Mouse (Mus musculus) liver, embryonic 15.5 days (tissue): ENCODE measurements around the gene Ppp2ca. TPM values are rescaled to one million over a fixed set of nuclear protein-coding genes. Genes with fewer than 3 reads are reported as not detected.

Source experiments
- ATAC-seq: fragments of 200-750 bp; cut with Nextera tagmentation; 2 replicates; pipeline ENCODE4 v1.8.0; 2017; ENCODE audit warnings: moderate number of reproducible peaks, mild to moderate bottlenecking, moderate library complexity; ENCODE audit not compliant: insufficient read depth
- H3K27ac ChIP-seq: fragments of 300-500 bp; sonication (generic); replicated peaks from 2 replicates; pipeline ENCODE4 v1.5.1; 2015; ENCODE audit warnings: mild to moderate bottlenecking, inconsistent platforms
- H3K27me3 ChIP-seq: fragments of 300-500 bp; sonication (generic); 2 replicates; pipeline ENCODE4 v1.6.1; 2015; ENCODE audit warnings: mild to moderate bottlenecking, inconsistent platforms
- H3K36me3 ChIP-seq: fragments of 300-500 bp; sonication (generic); replicated peaks from 2 replicates; pipeline ENCODE4 v1.6.1; 2015; ENCODE audit warnings: moderate library complexity, mild to moderate bottlenecking, inconsistent platforms
- H3K4me1 ChIP-seq: fragments of 300-500 bp; sonication (generic); replicated peaks from 2 replicates; pipeline ENCODE4 v1.6.1; 2015; ENCODE audit warnings: inconsistent platforms
- H3K4me2 ChIP-seq: fragments of 300-500 bp; sonication (generic); 2 replicates; pipeline ENCODE4 v1.6.1; 2015; ENCODE audit warnings: moderate library complexity, mild to moderate bottlenecking, inconsistent platforms
- H3K4me3 ChIP-seq: fragments of 300-500 bp; sonication (generic); replicated peaks from 2 replicates; pipeline ENCODE4 v1.5.1; 2015; ENCODE audit warnings: mild to moderate bottlenecking, inconsistent platforms
- H3K9ac ChIP-seq: fragments of 300-500 bp; sonication (generic); 2 replicates; pipeline ENCODE4 v1.6.1; 2015; ENCODE audit warnings: moderate library complexity, mild to moderate bottlenecking, inconsistent platforms
- H3K9me3 ChIP-seq: fragments of 300-500 bp; sonication (generic); replicated peaks from 2 replicates; pipeline ENCODE4 v1.6.1; 2016; ENCODE audit warnings: inconsistent platforms
- WGBS: fragments of 180-500 bp; shearing (Covaris S2); methylation state at CpG from one replicate; pipeline ENCODE4 v1.1.7; 2015; ENCODE audit warnings: mixed read lengths; ENCODE audit not compliant: insufficient replicate concordance; 5-methylcytosine and 5-hydroxymethylcytosine counted together
- polyA plus RNA-seq: library from polyadenylated mRNA; unstranded; fragments of >200 nt; fragmentation: Nextera tagmentation; extraction: Ambion mirVana; gene quantifications from 2 replicates; pipeline ENCODE4 v1.2.1, GENCODE M21; 2015

The Ppp2ca gene
- 31.4 and 31.6 TPM in 2 replicates for polyA plus RNA-seq

DNA sequence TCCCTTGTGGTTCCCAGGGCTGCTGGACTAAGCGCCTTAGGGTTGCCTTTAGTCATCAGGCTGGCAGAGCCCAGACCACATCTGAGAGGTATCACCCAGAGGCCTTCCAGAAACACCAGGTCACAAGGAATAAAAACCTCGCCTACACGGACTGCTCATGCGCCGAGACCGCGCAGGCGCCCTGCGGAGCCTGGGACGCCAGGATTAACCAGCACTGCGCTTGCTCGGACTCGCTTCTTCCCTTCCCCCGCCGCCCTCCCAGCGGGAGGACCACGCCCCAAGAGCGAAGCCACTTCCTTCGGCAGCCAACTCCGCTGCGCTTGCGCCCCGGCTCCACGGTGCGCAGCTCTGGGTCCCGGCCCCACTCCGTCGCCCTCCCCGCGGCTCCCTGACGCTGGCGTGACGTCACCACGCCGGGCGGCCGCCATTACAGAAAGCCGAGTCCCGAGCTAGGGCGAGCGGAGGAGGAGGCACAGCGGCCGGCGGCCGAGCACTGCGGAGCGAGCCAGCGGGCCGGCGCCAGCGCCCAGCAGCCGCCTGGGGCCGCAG, at the start of gene Ppp2ca:
Ppp2ca (plus strand) TSS at position 284 of the 549 bp plus-strand sequence.
- peaks cover 53% of the 10 kb centered on the region for H3K4me1 ChIP-seq
- WGBS, result under 1% methylated on average over 53 of the region's 53 CpGs
- peak; percentile 96 for ATAC-seq

DNA sequence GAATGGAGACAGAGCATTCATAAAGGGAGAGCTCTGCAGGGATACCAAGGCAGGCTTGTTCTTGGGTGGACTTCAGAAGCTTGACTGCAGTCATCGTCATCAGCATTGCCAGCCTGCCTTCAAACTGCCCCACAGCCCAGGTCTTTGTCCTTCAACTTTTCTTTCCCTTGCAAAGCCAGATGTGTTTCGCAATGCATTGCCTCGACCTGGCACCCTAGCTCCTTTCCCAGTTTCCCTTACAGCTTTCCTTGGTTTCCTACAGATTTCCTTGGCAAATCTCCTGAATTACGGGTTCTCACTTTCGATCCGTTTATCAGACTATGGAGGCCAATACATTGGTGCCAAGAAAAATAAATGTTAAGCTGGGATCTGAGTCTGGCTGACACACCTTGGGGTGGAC, 45.1 kb upstream of the Ppp2ca start:
- 61% methylated on average over 6 of the region's 6 CpGs for WGBS
- no peaks in the 10 kb centered on the region for H3K9me3 ChIP-seq

More for the DNA sequence above, at the start of gene Ppp2ca:
- peaks cover 2% of the 10 kb centered on the region; the same call in 1 of the 2 replicates for H3K27me3 ChIP-seq
- H3K36me3 ChIP-seq, result peaks cover 7% of the 10 kb centered on the region
- peak within 1 kb of the TSS; percentile 83 for H3K4me3 ChIP-seq
- H3K27ac ChIP-seq, result peak within 1 kb of the TSS; percentile 100
- no peaks in the 10 kb centered on the region for H3K9me3 ChIP-seq
- peak within 1 kb of the TSS; percentile 98 for H3K9ac ChIP-seq
- H3K4me2 ChIP-seq, result peak within 1 kb of the TSS; percentile 96

DNA sequence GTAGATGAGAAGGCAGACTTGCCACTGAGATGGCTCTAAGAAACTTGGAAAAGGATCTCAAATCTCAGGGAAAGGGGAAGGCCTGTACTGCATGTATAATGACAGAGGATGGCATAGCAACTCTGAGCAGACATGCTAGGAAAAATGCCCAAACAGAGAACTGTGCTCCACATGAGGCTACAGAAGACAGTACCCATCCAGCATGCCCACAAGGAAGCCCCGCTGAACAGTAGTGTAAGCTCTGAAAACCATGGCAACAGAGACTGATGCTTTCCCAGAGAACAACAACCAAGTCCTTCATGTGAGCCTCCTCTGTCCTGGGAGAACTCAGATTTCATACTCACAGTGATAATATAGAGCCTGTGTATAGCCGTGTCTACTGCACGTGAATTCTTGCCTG, 43.8 kb upstream of the Ppp2ca start:
- Histone ChIP-seq H3K4me3 (no peak overlapping the region), H3K4me2 (no peak overlapping the region), H3K9me3 (no peaks in the 10 kb centered on the region), H3K4me1 (no peaks in the 10 kb centered on the region), H3K27me3 (no peaks in the 10 kb centered on the region), H3K36me3 (no peaks in the 10 kb centered on the region), H3K9ac (no peak overlapping the region), H3K27ac (no peak overlapping the region)
- WGBS, result 67% methylated on average over 3 of the region's 3 CpGs
- ATAC-seq, result no peak

More for the DNA sequence above, 45.1 kb upstream of the Ppp2ca start:
- ATAC-seq, result no peak
- Histone ChIP-seq H3K27me3 (no peaks in the 10 kb centered on the region), H3K9ac (no peak overlapping the region), H3K36me3 (no peaks in the 10 kb centered on the region), H3K27ac (no peak overlapping the region), H3K4me1 (no peaks in the 10 kb centered on the region), H3K4me3 (no peak overlapping the region), H3K4me2 (no peak overlapping the region)

DNA sequence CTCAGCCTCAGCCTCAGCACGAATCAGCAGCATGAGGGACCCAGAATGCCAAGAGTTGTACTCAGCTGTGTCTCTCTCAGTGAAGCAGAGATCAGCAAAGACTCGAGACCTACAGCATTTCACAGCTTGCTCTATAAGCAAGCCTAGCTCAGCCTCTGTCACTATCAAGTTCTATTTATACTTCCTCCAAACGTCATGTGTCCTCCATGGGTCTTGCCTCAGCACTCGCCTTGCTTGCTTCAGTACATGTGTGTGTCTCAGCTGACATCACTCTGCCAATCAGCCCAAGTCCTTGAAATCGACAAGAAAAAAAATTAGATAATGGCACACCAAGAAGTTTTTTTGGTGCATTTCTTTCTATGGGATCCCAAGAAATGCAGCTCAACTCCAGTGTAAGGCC, 42.3 kb upstream of the Ppp2ca start:
- Histone ChIP-seq H3K4me3 (no peak overlapping the region), H3K9ac (no peak overlapping the region), H3K9me3 (no peaks in the 10 kb centered on the region), H3K27ac (no peak overlapping the region), H3K4me1 (no peaks in the 10 kb centered on the region), H3K4me2 (no peak overlapping the region), H3K27me3 (no peaks in the 10 kb centered on the region), H3K36me3 (no peaks in the 10 kb centered on the region)
- no peak for ATAC-seq
- WGBS, result 43% methylated on average over 5 of the region's 5 CpGs

DNA sequence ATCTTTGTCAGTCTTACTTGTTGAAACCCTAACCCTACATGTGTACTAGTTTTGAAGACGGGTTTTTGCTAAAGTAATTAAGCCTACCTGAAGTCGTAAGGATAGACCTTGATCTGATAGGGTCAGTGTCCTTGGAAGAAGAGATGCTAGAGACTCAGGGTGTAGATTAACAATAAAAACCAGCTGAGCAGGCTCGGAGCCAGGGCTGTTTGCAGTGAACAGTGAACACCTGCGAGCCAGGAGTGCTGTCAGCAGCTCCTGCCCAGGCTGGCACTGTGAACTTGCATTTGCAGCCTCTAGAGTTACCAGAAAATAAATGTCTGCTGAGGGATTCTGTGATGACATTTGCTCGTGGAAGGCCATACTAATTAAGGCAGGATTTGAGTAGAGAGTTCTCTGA, 39.5 kb upstream of the Ppp2ca start:
- Histone ChIP-seq H3K27me3 (no peaks in the 10 kb centered on the region), H3K4me3 (no peak overlapping the region), H3K4me2 (no peak overlapping the region), H3K9ac (no peak overlapping the region), H3K36me3 (no peaks in the 10 kb centered on the region), H3K9me3 (no peaks in the 10 kb centered on the region), H3K4me1 (no peaks in the 10 kb centered on the region; the same call in 1 of the 2 replicates), H3K27ac (no peak overlapping the region)
- no peak for ATAC-seq
- 48% methylated on average over 5 of the region's 5 CpGs for WGBS

DNA sequence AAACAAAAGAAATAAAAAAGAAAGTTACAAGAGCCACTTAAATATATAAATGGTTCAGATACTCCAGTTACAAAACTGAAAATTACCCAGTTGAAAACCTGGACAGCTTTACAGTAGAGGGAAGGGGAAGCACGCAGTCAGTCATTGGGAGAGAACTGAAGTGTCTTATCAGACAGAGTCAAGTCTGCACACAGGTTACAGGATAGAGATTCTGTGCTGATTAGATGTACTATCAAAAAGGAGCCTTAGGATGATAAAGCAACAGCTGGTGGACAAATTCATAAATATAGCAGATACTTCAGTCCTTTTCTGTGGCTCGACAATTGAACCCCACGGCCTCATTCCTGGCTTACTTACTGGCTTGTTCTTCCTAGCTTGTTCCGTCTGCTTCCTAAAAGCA, 38.2 kb upstream of the Ppp2ca start:
- Histone ChIP-seq H3K4me1 (no peaks in the 10 kb centered on the region; the same call in none of the 2 replicates), H3K27ac (no peak overlapping the region), H3K4me2 (no peak overlapping the region), H3K9ac (no peak overlapping the region), H3K27me3 (no peaks in the 10 kb centered on the region), H3K9me3 (no peaks in the 10 kb centered on the region), H3K4me3 (no peak overlapping the region), H3K36me3 (no peaks in the 10 kb centered on the region)
- no peak for ATAC-seq
- 53% methylated on average over 4 of the region's 4 CpGs for WGBS

DNA sequence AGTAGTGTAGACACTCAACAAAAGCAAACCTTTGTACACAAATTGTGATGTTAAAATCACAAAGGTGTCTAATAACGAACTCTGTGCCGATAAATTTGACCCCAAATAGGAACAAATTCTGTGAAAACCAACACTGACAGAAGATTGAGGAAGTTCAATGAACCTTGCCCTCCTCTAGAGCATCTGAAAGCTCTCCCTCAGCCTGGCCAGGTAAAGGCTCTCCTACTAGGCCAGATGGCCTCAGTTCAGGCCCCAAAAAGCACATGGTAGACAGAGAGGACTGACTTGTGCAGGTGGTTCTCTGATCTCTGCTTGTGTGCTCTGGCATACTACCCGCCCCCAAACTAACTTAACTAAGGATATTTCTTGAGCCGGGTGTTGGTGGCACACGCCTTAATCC, 36.1 kb upstream of the Ppp2ca start:
- no peak overlapping the region for H3K4me2 ChIP-seq
- H3K4me3 ChIP-seq, result no peak overlapping the region
- no peaks in the 10 kb centered on the region for H3K27me3 ChIP-seq
- H3K4me1 ChIP-seq, result no peaks in the 10 kb centered on the region; the same call in none of the 2 replicates
- WGBS, result 74% methylated on average over 5 of the region's 5 CpGs
- H3K36me3 ChIP-seq, result no peaks in the 10 kb centered on the region
- H3K9me3 ChIP-seq, result no peaks in the 10 kb centered on the region
- no peak overlapping the region for H3K27ac ChIP-seq
- no peak overlapping the region for H3K9ac ChIP-seq
- ATAC-seq, result no peak

DNA sequence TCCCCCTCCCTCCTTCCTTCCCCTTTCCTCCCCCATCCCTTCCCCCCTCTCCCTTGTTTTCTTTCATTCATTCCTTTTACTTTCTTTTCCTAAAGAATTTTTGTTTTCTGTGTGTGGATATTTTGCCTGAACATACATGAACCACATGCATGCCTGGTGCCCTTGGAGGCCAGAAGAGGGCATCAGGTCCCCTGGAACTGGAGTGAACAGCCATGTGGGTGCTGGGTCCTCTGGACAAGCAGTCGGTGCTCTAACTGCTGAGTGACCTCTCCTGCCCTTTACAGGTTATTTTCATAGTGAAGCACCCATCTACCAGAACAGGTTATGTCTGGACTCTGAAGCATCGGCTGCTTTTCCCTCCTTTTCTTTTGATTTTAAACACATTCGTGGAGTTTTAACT, 34.1 kb upstream of the Ppp2ca start:
- ATAC-seq, result no peak
- no peaks in the 10 kb centered on the region for H3K9me3 ChIP-seq
- 27% methylated on average over 3 of the region's 3 CpGs for WGBS

DNA sequence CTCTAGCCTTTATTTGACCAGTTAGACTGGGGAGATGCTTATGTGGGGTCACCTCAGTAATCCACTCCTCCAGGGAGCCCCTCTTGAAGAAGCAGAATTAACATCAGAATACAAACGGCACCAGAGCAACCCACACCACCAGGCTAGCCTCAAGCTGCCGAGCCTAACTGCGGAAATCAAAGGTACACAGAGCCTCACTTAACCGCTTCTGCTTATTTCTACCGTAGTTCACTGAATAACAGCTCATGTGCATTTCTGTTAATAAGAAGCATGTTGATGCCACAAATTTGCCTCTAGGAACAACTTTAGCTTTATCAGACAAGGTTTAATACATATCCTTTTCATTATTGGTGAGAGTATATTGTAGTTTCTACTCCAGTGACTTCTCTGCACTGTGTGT, 32.6 kb upstream of the Ppp2ca start:
- Histone ChIP-seq H3K27ac (no peak overlapping the region), H3K36me3 (no peaks in the 10 kb centered on the region), H3K9me3 (no peaks in the 10 kb centered on the region), H3K4me2 (peak overlapping the region; percentile 41), H3K27me3 (no peaks in the 10 kb centered on the region), H3K4me3 (no peak overlapping the region), H3K9ac (no peak overlapping the region), H3K4me1 (no peaks in the 10 kb centered on the region; the same call in none of the 2 replicates)
- 3% methylated on average over 5 of the region's 5 CpGs for WGBS
- ATAC-seq, result no peak

More for the DNA sequence above, 34.1 kb upstream of the Ppp2ca start:
- H3K9ac ChIP-seq, result no peak overlapping the region
- H3K4me1 ChIP-seq, result no peaks in the 10 kb centered on the region; the same call in none of the 2 replicates
- no peak overlapping the region for H3K4me3 ChIP-seq
- no peak overlapping the region for H3K4me2 ChIP-seq
- no peak overlapping the region for H3K27ac ChIP-seq
- no peaks in the 10 kb centered on the region for H3K27me3 ChIP-seq
- no peaks in the 10 kb centered on the region for H3K36me3 ChIP-seq

DNA sequence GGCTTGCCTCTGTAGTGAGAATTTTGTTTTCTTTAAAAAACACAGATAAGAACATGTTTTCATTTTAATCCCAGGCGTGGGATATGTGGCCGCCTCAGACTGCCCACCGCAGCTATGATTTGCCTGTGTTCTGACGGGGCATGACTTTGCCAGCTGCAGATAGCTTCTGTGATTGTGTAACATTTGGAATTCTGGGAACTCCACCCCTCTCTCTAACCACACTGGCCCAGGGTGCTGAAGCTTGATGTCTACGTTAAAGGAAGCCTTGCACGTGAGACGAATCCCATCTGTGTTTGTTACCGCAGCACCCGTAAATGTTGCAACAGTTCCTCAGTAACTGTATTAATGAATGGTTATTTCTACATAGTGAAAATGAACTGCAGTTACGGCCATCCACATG, 26.7 kb upstream of the Ppp2ca start:
- no peak overlapping the region for H3K4me2 ChIP-seq
- H3K4me1 ChIP-seq, result peaks cover 36% of the 10 kb centered on the region
- no peak overlapping the region for H3K4me3 ChIP-seq
- no peaks in the 10 kb centered on the region for H3K27me3 ChIP-seq
- no peaks in the 10 kb centered on the region for H3K36me3 ChIP-seq
- no peak overlapping the region for H3K27ac ChIP-seq
- no peak overlapping the region for H3K9ac ChIP-seq
- ATAC-seq, result no peak
- 19% methylated on average over 10 of the region's 10 CpGs for WGBS
- H3K9me3 ChIP-seq, result no peaks in the 10 kb centered on the region

DNA sequence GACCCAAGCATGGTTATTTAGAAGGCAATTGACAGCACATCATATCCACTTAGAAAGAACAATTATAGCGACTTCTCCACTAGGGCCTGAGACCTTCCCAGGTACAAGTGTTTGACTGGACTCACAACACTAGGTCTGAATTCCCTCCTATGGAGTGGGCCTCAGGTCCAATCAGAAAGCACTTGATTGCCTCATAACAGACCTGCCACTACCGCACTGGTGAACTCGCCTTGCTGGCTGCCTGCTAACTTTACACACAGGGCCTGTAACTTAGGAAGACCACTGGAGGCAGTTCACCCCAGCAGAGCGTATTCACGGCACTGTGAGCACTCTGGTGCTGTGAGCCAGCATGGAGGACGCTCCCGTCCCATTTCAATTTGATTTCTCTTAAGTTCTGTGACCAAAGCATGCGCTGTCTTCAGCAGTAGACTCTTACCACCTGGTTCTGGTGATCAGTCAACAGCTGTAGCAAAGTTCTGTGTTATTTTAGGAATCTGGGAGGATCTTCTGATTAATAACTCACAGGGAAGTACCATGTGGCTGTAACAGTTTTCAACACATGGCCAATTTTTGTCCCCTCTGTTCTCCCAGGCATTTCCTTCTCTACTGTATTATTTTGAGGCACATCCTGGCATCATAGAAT, 24.8 kb upstream of the Ppp2ca start:
- no peaks in the 10 kb centered on the region for H3K36me3 ChIP-seq
- no peak overlapping the region for H3K9ac ChIP-seq
- no peak overlapping the region for H3K4me2 ChIP-seq
- no peaks in the 10 kb centered on the region for H3K9me3 ChIP-seq
- no peak overlapping the region for H3K4me3 ChIP-seq
- H3K27ac ChIP-seq, result no peak overlapping the region
- H3K27me3 ChIP-seq, result no peaks in the 10 kb centered on the region
- ATAC-seq, result 0 out of 2 replicates have a peak, but pooled peaks have one; percentile 9
- 72% methylated on average over 8 of the region's 8 CpGs for WGBS
- H3K4me1 ChIP-seq, result peaks cover 36% of the 10 kb centered on the region
